Mouse (Mus musculus) limb, embryonic 14.5 days (tissue): ENCODE data around the gene Gm20388. TPM values are rescaled to one million over a fixed set of nuclear protein-coding genes. Genes with fewer than 3 reads are reported as not detected.

Experiments used
- ATAC-seq: fragments of 200-750 bp; cut with Nextera tagmentation; 2 replicates; pipeline ENCODE4 v1.8.0; 2017; ENCODE audit warnings: low read depth, moderate number of reproducible peaks, moderate TSS enrichment; ENCODE audit not compliant: low FRiP score
- DNase-seq: peaks from one replicate; pipeline ENCODE4 v3.0.0-alpha.2; 2015; ENCODE audit warnings: low spot score
- H3K27ac ChIP-seq: fragments of 300-500 bp; sonication (generic); replicated peaks from 2 replicates; pipeline ENCODE4 v1.5.1; 2014; ENCODE audit warnings: low read depth, mild to moderate bottlenecking, low read length, moderate library complexity, mixed read lengths
- H3K27me3 ChIP-seq: fragments of 300-500 bp; sonication (generic); 2 replicates; pipeline ENCODE4 v1.6.1; 2014; ENCODE audit warnings: low read length, mixed read lengths; ENCODE audit not compliant: control insufficient read depth, insufficient read depth
- H3K36me3 ChIP-seq: fragments of 300-500 bp; sonication (generic); 2 replicates; pipeline ENCODE4 v1.6.1; 2014; ENCODE audit warnings: mild to moderate bottlenecking, low read length, moderate library complexity, mixed read lengths; ENCODE audit not compliant: control insufficient read depth, insufficient read depth
- H3K4me1 ChIP-seq: fragments of 300-500 bp; sonication (generic); 2 replicates; pipeline ENCODE4 v1.6.1; 2014; ENCODE audit warnings: antibody characterized with exemption, low read length, mixed read lengths; ENCODE audit not compliant: control insufficient read depth, insufficient read depth
- H3K4me2 ChIP-seq: fragments of 300-500 bp; sonication (generic); replicated peaks from 2 replicates; pipeline ENCODE4 v1.6.1; 2014; ENCODE audit warnings: low read depth, mild to moderate bottlenecking, low read length, moderate library complexity; ENCODE audit not compliant: severe bottlenecking
- H3K4me3 ChIP-seq: fragments of 300-500 bp; sonication (generic); replicated peaks from 2 replicates; pipeline ENCODE4 v1.5.1; 2014; ENCODE audit warnings: low read length
- H3K9ac ChIP-seq: fragments of 300-500 bp; sonication (generic); 2 replicates; pipeline ENCODE4 v1.6.1; 2014; ENCODE audit warnings: mild to moderate bottlenecking, low read depth, low read length, moderate library complexity; ENCODE audit not compliant: severe bottlenecking
- H3K9me3 ChIP-seq: fragments of 300-500 bp; sonication (generic); 2 replicates; pipeline ENCODE4 v1.6.1; 2016; ENCODE audit warnings: low read length; ENCODE audit not compliant: control insufficient read depth
- POLR2A ChIP-seq: fragments of 200-500 bp; IDR thresholded peaks from 2 replicates; pipeline ENCODE4 v1.8.0; 2012; ENCODE audit warnings: inconsistent platforms, mild to moderate bottlenecking, moderate library complexity, borderline replicate concordance; ENCODE audit not compliant: insufficient read depth, insufficient read length; ENCODE audit errors: extremely low read depth
- WGBS: fragments of 180-500 bp; shearing (Covaris S2); extraction: QIAGEN DNeasy Blood & Tissue Kit; methylation state at CpG from one replicate; pipeline ENCODE4 v1.1.7; 2014; 5-methylcytosine and 5-hydroxymethylcytosine counted together
- polyA plus RNA-seq, 2 experiments: library from polyadenylated mRNA; depleted of rRNA in 1 of 2; stranded (reverse) in 1 of 2; unstranded in 1 of 2; fragments of >200 nt; fragmentation: Nextera tagmentation in 1 of 2; extraction: Ambion mirVana in 1 of 2; gene quantifications; 2 replicates each; pipeline versions ENCODE4 v1.2.1 to v1.2.3; 2012 to 2014

Gene Gm20388
- polyA plus RNA-seq, 2 experiments, result 1.9 to 49.9 TPM

DNA sequence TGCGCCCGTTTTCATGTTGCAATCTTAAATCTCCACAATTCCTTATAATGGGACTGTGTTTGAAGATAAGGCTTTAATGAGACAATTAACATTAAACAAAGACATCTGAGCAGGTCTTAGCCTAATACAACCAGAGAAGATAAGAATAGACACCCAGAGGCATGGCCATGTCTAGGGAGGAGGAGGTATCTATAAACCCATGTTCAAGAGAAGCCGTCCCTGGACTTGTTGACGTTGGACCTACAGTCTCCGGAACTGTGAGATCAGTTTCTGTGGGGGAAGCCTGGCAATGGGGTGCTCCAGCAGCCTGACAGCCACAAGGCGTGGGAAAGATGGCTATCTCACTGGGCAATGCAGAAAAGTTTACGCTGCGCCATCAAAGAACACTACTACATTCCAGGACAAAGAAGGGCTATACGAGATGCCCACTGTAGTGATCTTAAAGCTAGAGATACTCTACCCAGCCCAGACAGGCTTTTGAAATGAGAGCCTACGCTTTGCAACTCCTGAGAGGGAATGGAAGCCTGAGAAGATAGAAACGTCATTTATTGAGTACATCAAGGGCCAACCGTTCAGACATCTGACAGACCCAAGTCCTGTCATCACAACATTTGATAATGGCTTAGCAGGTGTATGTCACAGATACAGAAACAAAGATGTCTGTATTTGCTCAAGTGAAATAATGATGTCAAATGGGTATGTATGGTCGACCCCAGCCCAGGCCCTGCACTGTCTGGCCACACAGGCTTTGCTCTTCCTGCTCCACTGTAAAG, 4079.8 kb downstream of the Gm20388 start:
- H3K36me3 ChIP-seq, result peaks cover 19% of the 10 kb centered on the region
- DNase-seq (no peak), ATAC-seq (no peak)
- H3K9me3 ChIP-seq, result no peaks in the 10 kb centered on the region
- no peak overlapping the region for H3K27ac ChIP-seq
- H3K9ac ChIP-seq, result no peak overlapping the region
- H3K4me3 ChIP-seq, result no peak overlapping the region
- H3K4me2 ChIP-seq, result no peak overlapping the region
- WGBS, result 83% methylated on average over 13 of the region's 13 CpGs
- H3K4me1 ChIP-seq, result no peaks in the 10 kb centered on the region
- no peaks in the 10 kb centered on the region for H3K27me3 ChIP-seq
- TF ChIP-seq POLR2A, result no peak

DNA sequence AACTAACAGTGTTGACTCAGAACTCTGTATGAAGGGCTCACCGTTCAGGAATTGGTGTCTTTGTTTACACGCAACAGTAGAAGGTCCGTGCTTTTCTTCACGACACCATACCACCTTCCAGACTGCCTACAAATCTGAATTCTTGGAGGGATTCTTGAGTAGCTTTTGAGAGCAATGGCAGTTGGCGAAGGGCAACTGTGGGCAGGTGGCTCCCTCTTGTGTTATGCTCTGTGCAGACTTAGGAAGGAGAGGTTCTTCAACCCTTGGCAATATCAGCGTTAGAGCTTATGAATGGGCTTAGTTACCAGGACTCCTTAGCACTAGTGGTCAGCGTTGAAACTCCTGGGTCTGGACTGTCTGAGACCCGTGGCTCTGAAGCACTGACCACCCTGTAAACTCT, 4081.9 kb downstream of the Gm20388 start:
- no peak for TF ChIP-seq POLR2A
- no peak overlapping the region for H3K27ac ChIP-seq
- no peak overlapping the region for H3K4me3 ChIP-seq
- H3K36me3 ChIP-seq, result peaks cover 36% of the 10 kb centered on the region
- ATAC-seq (no peak), DNase-seq (no peak)
- no peaks in the 10 kb centered on the region for H3K27me3 ChIP-seq
- H3K4me1 ChIP-seq, result no peaks in the 10 kb centered on the region
- no peak overlapping the region for H3K4me2 ChIP-seq
- H3K9ac ChIP-seq, result no peak overlapping the region
- H3K9me3 ChIP-seq, result no peaks in the 10 kb centered on the region
- WGBS, result 90% methylated on average over 8 of the region's 8 CpGs

- DNase-seq (no peak), ATAC-seq (no peak)
- WGBS, result 85% methylated on average over 5 of the region's 5 CpGs
- H3K27ac ChIP-seq, result no peak overlapping the region
- H3K4me1 ChIP-seq, result no peaks in the 10 kb centered on the region
- no peaks in the 10 kb centered on the region for H3K9me3 ChIP-seq
- H3K4me3 ChIP-seq, result no peak overlapping the region
- peaks cover 40% of the 10 kb centered on the region for H3K36me3 ChIP-seq
- TF ChIP-seq POLR2A, result no peak
- no peaks in the 10 kb centered on the region for H3K27me3 ChIP-seq
- H3K9ac ChIP-seq, result no peak overlapping the region
- H3K4me2 ChIP-seq, result no peak overlapping the region
Observed at GRCm38 (mm10) chr8:123993597-123993996, 4083.0 kb downstream of the Gm20388 start.

DNA sequence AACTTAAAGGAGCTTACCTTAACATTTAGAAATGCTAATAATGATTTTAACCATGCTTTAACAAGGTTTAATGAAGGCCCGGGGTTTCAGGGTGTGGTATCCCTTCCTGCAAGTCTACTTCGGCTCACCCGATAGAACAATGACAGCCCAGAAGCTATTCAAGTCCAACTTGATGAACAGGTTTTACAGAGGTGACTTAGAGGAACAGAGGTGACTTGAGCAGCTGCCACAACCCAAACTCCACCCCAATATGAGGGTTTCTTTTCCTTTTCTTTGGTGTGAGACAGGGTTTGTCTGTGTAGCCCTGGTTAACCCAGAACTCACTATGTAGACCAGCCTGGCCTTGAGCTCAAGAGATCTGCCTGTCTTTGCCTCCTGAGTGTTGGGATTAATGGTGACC, 4083.4 kb downstream of the Gm20388 start:
- WGBS, result 78% methylated on average over 3 of the region's 3 CpGs
- H3K9me3 ChIP-seq, result no peaks in the 10 kb centered on the region
- DNase-seq, result no peak
- H3K4me3 ChIP-seq, result no peak overlapping the region
- no peak for ATAC-seq
- TF ChIP-seq POLR2A, result no peak
- H3K36me3 ChIP-seq, result peaks cover 44% of the 10 kb centered on the region
- no peak overlapping the region for H3K4me2 ChIP-seq
- no peaks in the 10 kb centered on the region for H3K27me3 ChIP-seq
- no peak overlapping the region for H3K27ac ChIP-seq
- no peak overlapping the region for H3K9ac ChIP-seq
- no peaks in the 10 kb centered on the region for H3K4me1 ChIP-seq

- no peak for TF ChIP-seq POLR2A
- Histone ChIP-seq H3K9ac (no peak overlapping the region), H3K9me3 (no peaks in the 10 kb centered on the region), H3K27me3 (no peaks in the 10 kb centered on the region), H3K4me2 (no peak overlapping the region), H3K4me3 (no peak overlapping the region), H3K36me3 (peaks cover 77% of the 10 kb centered on the region), H3K27ac (no peak overlapping the region), H3K4me1 (no peaks in the 10 kb centered on the region)
- ATAC-seq (no peak), DNase-seq (no peak)
- WGBS, result 69% methylated on average over 2 of the region's 2 CpGs
Observed at GRCm38 (mm10) chr8:123999568-123999967, 4088.9 kb downstream of the Gm20388 start.
